Mouse (Mus musculus): ENCODE measurements around the gene Cul4a.

DNA sequence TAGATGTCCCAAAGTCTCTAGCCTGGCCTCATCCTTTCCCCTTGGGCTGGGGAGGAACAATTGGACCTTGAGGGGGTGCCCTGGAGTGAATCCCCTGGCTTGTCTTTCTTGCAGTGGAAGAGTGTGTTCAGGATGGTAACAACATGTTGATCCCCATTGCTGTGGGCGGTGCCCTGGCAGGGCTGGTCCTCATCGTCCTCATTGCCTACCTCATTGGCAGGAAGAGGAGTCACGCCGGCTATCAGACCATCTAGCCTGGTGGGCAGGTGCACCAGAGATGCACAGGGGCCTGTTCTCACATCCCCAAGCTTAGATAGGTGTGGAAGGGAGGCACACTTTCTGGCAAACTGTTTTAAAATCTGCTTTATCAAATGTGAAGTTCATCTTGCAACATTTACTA lies 68.9 kb downstream of the Cul4a start:
- TF ChIP-seq TCF12 (IDR thresholded peaks at IDR 0.05; ENCODE audit: low read depth, low read length) (no peak), KAT2A (IDR thresholded peaks at IDR 0.05; ENCODE audit: insufficient replicate concordance, low read length) (no peak), ZNF384 (IDR thresholded peaks at IDR 0.05; ENCODE audit: low read depth, low read length) (no peak), USF2 (conservative IDR thresholded peaks at IDR 0.05; ENCODE audit: low read depth, low read length) (no peak), HCFC1 (IDR thresholded peaks at IDR 0.05; ENCODE audit: low read depth, low read length) (no peak), SIN3A (IDR thresholded peaks at IDR 0.05; ENCODE audit: low read length) (no peak), CTCF (conservative IDR thresholded peaks at IDR 0.05 in 1 of 2, IDR thresholded peaks at IDR 0.05 in 1 of 2; ENCODE audit: low read depth in 2 of 2, low read length in 2 of 2) (no peak), CHD1 (IDR thresholded peaks at IDR 0.05; ENCODE audit: low read depth, low read length) (no peak), SMC3 (IDR thresholded peaks at IDR 0.05; ENCODE audit: low read depth, low read length) (no peak), EP300 (IDR thresholded peaks at IDR 0.05; ENCODE audit: low read length) (no peak), MXI1 (IDR thresholded peaks at IDR 0.05; ENCODE audit: low read depth, low read length) (no peak), ZC3H11A (IDR thresholded peaks at IDR 0.05; ENCODE audit: low read depth, low read length) (no peak), BHLHE40 (IDR thresholded peaks at IDR 0.05; ENCODE audit: low read depth, low read length) (no peak), POLR2A (IDR thresholded peaks at IDR 0.05; ENCODE audit: low read depth, low read length) (no peak)

Data from CH12.LX (cell line).